Mouse (Mus musculus) G1E (cell line): ENCODE measurements around the gene Zfp316.

Source experiments
- CTCF ChIP-seq: IDR thresholded peaks from 2 replicates; pipeline ENCODE4 v1.5.1; 2012; ENCODE audit warnings: low read depth, low read length, inconsistent platforms, mixed read lengths
- TAL1 ChIP-seq: conservative IDR thresholded peaks from 2 replicates; pipeline ENCODE4 v1.6.1; 2012; ENCODE audit warnings: low read depth, low read length, inconsistent platforms, mixed read lengths

DNA sequence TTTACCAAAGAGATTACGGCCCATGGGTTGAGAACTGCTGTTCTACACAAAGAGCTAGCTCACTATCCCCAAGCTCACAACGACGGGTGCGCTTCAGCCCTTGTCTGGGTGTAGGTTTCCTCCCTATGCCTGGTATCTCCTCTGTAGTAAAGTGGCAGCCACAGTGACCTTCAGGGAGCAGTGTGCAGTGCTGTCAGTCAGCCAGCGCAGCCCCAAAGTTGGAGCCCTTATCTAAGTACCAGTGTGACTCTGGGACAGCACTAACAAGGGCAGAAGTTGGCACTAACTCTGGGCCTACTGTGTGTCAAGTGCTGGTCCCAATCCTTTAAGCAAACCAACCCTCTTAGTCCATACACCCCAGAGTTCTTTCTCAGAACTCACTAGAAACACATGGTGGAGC lies 39.0 kb upstream of the Zfp316 start:
- no peak for TF ChIP-seq CTCF
- no peak for TF ChIP-seq TAL1
